22 mouse cellular contexts compared by ENCODE assay signal in genomic region chr11:24397710-24398109, GRCm38 (mm10).
DNase-seq lines count a peak whose midpoint lies in the region; ATAC-seq and TF ChIP-seq lines count a peak whose summit lies in the region.
"Had no signal": no experiment of that assay in that cellular context is flagged by ENCODE, and none has a peak within 500 bp of the region (broad histone marks: within the 10 kb centered on the region; RNA-seq: fewer than 3 reads in every experiment).

No protein-coding gene starts in this region.

- no peaks in the 10 kb centered on the region for H3K27me3 ChIP-seq in intestine, embryonic 14.5 days (replicated peaks; ENCODE audit: control insufficient read depth, insufficient read depth, low read length)
- H3K27me3 ChIP-seq in intestine, embryonic 15.5 days (replicated peaks) = no peaks in the 10 kb centered on the region
- no peaks in the 10 kb centered on the region for H3K27me3 ChIP-seq in intestine, postnatal 0 days (replicated peaks; ENCODE audit: control insufficient read depth, insufficient read depth, low read length)
- no peaks in the 10 kb centered on the region for H3K27me3 ChIP-seq in forebrain, embryonic 15.5 days
- H3K27me3 ChIP-seq: embryonic facial prominence, embryonic 13.5 days; embryonic facial prominence, embryonic 15.5 days; forebrain, embryonic 12.5 days had no signal

- H3K27ac ChIP-seq in intestine, embryonic 14.5 days (ENCODE audit: low read depth) = no peak overlapping the region
- no peak overlapping the region for H3K27ac ChIP-seq in intestine, embryonic 15.5 days
- no peak overlapping the region for H3K27ac ChIP-seq in intestine, postnatal 0 days (ENCODE audit: low read depth, low read length)
- no peak overlapping the region for H3K27ac ChIP-seq in forebrain, embryonic 15.5 days (replicated peaks)
- H3K27ac ChIP-seq: embryonic facial prominence, embryonic 13.5 days; embryonic facial prominence, embryonic 15.5 days; forebrain, embryonic 10.5 days; forebrain, embryonic 12.5 days had no signal

- no peak for ATAC-seq in intestine, embryonic 14.5 days (replicated peaks; ENCODE audit: low FRiP score, low TSS enrichment, low read depth)
- ATAC-seq in intestine, embryonic 15.5 days = peak; percentile 81
- ATAC-seq in intestine, postnatal 0 days = peak; percentile 71
- ATAC-seq in megakaryocyte progenitor cell, adult 5-6 weeks (replicated peaks; ENCODE audit: poor library complexity) = no peak
- ATAC-seq in forebrain, embryonic 15.5 days (replicated peaks) = no peak
- ATAC-seq: forebrain, embryonic 14.5 days; forebrain, postnatal 0 days had no signal

- peak; percentile 9 for DNase-seq in intestine, embryonic 14.5 days (ENCODE audit: low spot score)
- DNase-seq: adrenal gland, adult 2 months; adrenal gland, postnatal 10 days; adrenal gland, postnatal 25 days; cerebellum, adult 11 months; cerebellum, adult 18-20 months; cerebellum, adult 8-10 months; cerebellum, adult 9-11 months; cerebellum, postnatal 14 days; cerebellum, postnatal 36 days; embryo, embryonic 11 days; forebrain, postnatal 0 days had no signal

- H3K36me3 ChIP-seq in intestine, embryonic 14.5 days (ENCODE audit: control insufficient read depth, insufficient read depth, low read length) = no peaks in the 10 kb centered on the region
- H3K36me3 ChIP-seq in intestine, embryonic 15.5 days = no peaks in the 10 kb centered on the region
- no peaks in the 10 kb centered on the region for H3K36me3 ChIP-seq in intestine, postnatal 0 days (ENCODE audit: control insufficient read depth, insufficient read depth)
- H3K36me3 ChIP-seq in forebrain, embryonic 15.5 days = no peaks in the 10 kb centered on the region
- H3K36me3 ChIP-seq: embryonic facial prominence, embryonic 13.5 days; embryonic facial prominence, embryonic 15.5 days; forebrain, embryonic 10.5 days; forebrain, embryonic 12.5 days had no signal

- no peak overlapping the region for H3K4me3 ChIP-seq in intestine, embryonic 14.5 days (ENCODE audit: low read depth, low read length)
- no peak overlapping the region for H3K4me3 ChIP-seq in intestine, embryonic 15.5 days (replicated peaks)
- no peak overlapping the region for H3K4me3 ChIP-seq in intestine, postnatal 0 days (ENCODE audit: low read depth, low read length)
- H3K4me3 ChIP-seq in forebrain, embryonic 15.5 days = no peak overlapping the region
- H3K4me3 ChIP-seq: embryonic facial prominence, embryonic 13.5 days; embryonic facial prominence, embryonic 15.5 days; erythroblast, embryonic 14.5 days; forebrain, embryonic 10.5 days; forebrain, embryonic 12.5 days had no signal

- H3K9me3 ChIP-seq in intestine, embryonic 14.5 days (ENCODE audit: control insufficient read depth, low read length) = no peaks in the 10 kb centered on the region
- no peaks in the 10 kb centered on the region for H3K9me3 ChIP-seq in intestine, embryonic 15.5 days
- H3K9me3 ChIP-seq in intestine, postnatal 0 days (ENCODE audit: control insufficient read depth) = no peaks in the 10 kb centered on the region
- no peaks in the 10 kb centered on the region for H3K9me3 ChIP-seq in forebrain, embryonic 15.5 days
- H3K9me3 ChIP-seq: embryonic facial prominence, embryonic 13.5 days; embryonic facial prominence, embryonic 15.5 days; forebrain, embryonic 10.5 days; forebrain, embryonic 12.5 days had no signal

- no peak overlapping the region for H3K4me2 ChIP-seq in intestine, embryonic 14.5 days (ENCODE audit: low read length)
- H3K4me2 ChIP-seq in intestine, embryonic 15.5 days (replicated peaks) = no peak overlapping the region
- H3K4me2 ChIP-seq in intestine, postnatal 0 days (replicated peaks; ENCODE audit: low read depth) = no peak overlapping the region
- H3K4me2 ChIP-seq in forebrain, embryonic 15.5 days (replicated peaks) = no peak overlapping the region
- H3K4me2 ChIP-seq: embryonic facial prominence, embryonic 13.5 days; embryonic facial prominence, embryonic 15.5 days; forebrain, embryonic 12.5 days had no signal

- WGBS in intestine, embryonic 14.5 days = 74% methylated on average over 1 of the region's 1 CpGs
- 60% methylated on average over 1 of the region's 1 CpGs for WGBS in intestine, embryonic 15.5 days
- WGBS in intestine, postnatal 0 days = 33% methylated on average over 1 of the region's 1 CpGs
- 38% methylated on average over 1 of the region's 1 CpGs for WGBS in forebrain, embryonic 15.5 days

- H3K9ac ChIP-seq in intestine, embryonic 14.5 days (ENCODE audit: low read length) = no peak overlapping the region
- no peak overlapping the region for H3K9ac ChIP-seq in intestine, embryonic 15.5 days
- no peak overlapping the region for H3K9ac ChIP-seq in intestine, postnatal 0 days (ENCODE audit: low read depth, low read length)
- H3K9ac ChIP-seq in forebrain, embryonic 15.5 days (replicated peaks) = no peak overlapping the region
- H3K9ac ChIP-seq: embryonic facial prominence, embryonic 13.5 days; embryonic facial prominence, embryonic 15.5 days; forebrain, embryonic 12.5 days; forebrain, postnatal 0 days had no signal

- H3K4me1 ChIP-seq in intestine, embryonic 14.5 days (replicated peaks; ENCODE audit: control insufficient read depth, insufficient read depth, low read length) = no peaks in the 10 kb centered on the region
- H3K4me1 ChIP-seq in intestine, embryonic 15.5 days (replicated peaks) = no peaks in the 10 kb centered on the region
- no peaks in the 10 kb centered on the region for H3K4me1 ChIP-seq in intestine, postnatal 0 days (replicated peaks; ENCODE audit: control insufficient read depth, insufficient read depth, low read length)
- no peaks in the 10 kb centered on the region for H3K4me1 ChIP-seq in forebrain, embryonic 15.5 days
- H3K4me1 ChIP-seq: embryonic facial prominence, embryonic 13.5 days; embryonic facial prominence, embryonic 15.5 days; forebrain, embryonic 10.5 days; forebrain, embryonic 12.5 days had no signal

- TF ChIP-seq CTCF in intestine, postnatal 0 days (IDR thresholded peaks at IDR 0.05; ENCODE audit: low read depth) = no peak

Comparison
In these comparisons a context has a peak if more than half of its experiments do, and no peak if none do; other contexts are left out.
1. ATAC-seq: peak in intestine, embryonic 15.5 days (single experiment) and intestine, postnatal 0 days (single experiment); none in intestine, embryonic 14.5 days (single experiment), megakaryocyte progenitor cell, adult 5-6 weeks (single experiment) and forebrain, embryonic 15.5 days (single experiment).